Mouse (Mus musculus) monocyte, adult 59 days (primary cell): ENCODE measurements around the gene Itga9. TPM values are rescaled to one million over a fixed set of nuclear protein-coding genes. Genes with fewer than 3 reads are reported as not detected.

Source experiments
- total RNA-seq, 2 experiments: library from RNA; stranded (reverse); gene quantifications; one replicate each; pipeline ENCODE4 v1.2.4; 2023

Gene Itga9
- total RNA-seq, result 10 to 100 TPM; 38.9 to 43.9 TPM

GRCm38 (mm10) chr9:118606148-118606816, at the start of gene Itga9:
Gene Itga9 (plus strand): TSS chr9:118606690.

GRCm38 (mm10) chr9:118926111-118926650, 319.7 kb downstream of the Itga9 start, which contains the start of gene Ctdspl:
Gene Ctdspl (plus strand): TSS chr9:118926453.

Other genes starting within 250 kb of the Itga9 start
- gene Eomes, start 128.5 kb upstream of the Itga9 start, total RNA-seq, result under 1 TPM in 1 of 2 experiments, not detected in 1; 0.27 TPM
- 10 to 100 TPM; 78.0 to 81.1 TPM for gene Golga4, start 100.4 kb upstream of the Itga9 start, total RNA-seq